Mouse (Mus musculus) testis, postnatal 14 days (tissue): ENCODE results near the gene Col6a2.
A peak's percentile ranks its signal among the peaks of the same experiment; 100 is the strongest.

Source experiments
- DNase-seq: peaks from one replicate; pipeline ENCODE4 v3.0.0; 2021; ENCODE audit warnings: low spot score

The Col6a2 gene

GRCm38 (mm10) chr10:76622928-76623680 is at the start of gene Col6a2:
TSS of gene Col6a2 (minus strand) at chr10:76623630.
- peak; percentile 86 for DNase-seq

DNA sequence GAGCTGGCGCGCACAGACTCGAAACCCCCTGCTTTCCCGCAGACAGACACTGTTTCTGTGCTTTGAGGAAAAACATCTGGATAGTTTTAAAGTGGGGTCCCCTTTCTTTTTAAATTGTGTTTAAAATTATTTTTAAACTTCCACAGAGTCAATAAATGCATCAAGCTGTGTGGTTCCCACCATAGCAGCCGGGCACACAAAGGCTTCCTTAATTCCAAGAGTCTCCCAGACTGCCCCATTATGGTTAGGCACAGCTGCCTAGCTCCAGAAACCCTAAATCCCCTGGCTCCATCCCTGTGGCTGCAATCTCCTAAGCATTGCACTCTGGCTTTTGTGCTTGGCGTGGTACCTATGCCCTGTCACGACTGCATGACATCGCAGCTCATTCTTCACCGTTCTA is 48.5 kb upstream of the Col6a2 start:
- no peak for DNase-seq

- no peak for DNase-seq
These were observed 45.5 kb upstream of the Col6a2 start for GRCm38 (mm10) chr10:76668947-76669284.

DNA sequence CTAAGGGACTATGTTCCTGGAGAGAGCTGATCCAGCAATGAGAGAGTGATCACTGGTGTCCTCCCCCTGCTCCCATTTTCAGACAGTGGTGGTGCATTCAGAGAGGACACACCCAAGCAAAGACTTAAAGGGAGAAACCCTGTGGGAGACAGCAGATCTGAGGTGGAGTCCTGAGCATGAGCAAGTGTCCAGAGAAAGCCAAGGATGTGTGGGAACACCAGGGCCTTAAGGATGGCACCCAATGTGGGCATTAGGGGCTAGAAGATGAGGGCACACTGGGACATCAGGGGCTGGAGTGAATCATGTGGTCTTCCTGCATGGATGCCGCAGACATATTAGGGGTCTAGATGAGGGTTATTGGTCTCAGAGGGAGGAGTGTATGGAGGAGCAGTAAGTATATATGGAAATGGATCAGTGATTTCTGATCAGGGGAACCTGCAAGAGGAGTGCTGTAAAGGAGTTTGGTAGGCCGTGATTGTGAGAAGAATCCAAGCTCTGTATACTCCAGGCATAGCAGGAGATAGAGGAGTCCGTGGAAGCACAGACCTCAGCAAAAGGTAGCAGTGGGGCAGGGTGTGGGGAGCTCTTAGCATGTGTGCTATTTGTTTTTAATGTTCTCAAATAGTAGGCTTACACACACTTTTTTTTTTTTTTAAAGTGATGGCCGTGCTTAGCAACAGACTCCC is 45.0 kb upstream of the Col6a2 start:
- DNase-seq: no peak

DNA sequence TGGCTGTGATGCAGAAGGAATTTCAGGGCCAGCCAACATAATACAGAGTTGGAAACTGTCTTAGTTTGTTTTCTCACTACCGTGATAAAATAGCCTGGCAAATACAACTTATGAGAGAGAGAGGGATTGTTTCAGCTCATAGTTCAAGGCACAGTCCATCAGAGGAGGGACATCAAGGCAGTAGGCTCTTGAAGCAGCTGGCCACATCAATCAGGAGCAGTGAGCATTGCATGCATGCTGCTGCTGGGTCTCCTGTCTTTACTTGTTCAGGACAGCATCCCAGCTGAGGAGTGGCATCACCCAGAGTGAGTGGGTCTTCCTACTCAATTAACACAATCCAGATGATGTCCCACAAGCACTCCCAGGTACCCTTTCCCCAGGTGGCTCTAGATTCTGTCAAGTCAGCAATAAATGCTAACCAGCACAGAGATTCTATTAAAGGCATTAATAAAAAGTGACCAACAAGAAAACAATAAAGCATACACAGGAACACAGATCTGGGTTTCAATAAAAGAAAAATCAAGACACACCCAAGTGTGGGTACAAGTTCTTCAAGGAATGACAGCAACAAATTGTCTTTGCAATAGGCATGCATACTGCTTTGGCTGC is 43.9 kb upstream of the Col6a2 start:
- no peak for DNase-seq

GRCm38 (mm10) chr10:76665551-76665950 is 42.1 kb upstream of the Col6a2 start:
- no peak for DNase-seq

DNA sequence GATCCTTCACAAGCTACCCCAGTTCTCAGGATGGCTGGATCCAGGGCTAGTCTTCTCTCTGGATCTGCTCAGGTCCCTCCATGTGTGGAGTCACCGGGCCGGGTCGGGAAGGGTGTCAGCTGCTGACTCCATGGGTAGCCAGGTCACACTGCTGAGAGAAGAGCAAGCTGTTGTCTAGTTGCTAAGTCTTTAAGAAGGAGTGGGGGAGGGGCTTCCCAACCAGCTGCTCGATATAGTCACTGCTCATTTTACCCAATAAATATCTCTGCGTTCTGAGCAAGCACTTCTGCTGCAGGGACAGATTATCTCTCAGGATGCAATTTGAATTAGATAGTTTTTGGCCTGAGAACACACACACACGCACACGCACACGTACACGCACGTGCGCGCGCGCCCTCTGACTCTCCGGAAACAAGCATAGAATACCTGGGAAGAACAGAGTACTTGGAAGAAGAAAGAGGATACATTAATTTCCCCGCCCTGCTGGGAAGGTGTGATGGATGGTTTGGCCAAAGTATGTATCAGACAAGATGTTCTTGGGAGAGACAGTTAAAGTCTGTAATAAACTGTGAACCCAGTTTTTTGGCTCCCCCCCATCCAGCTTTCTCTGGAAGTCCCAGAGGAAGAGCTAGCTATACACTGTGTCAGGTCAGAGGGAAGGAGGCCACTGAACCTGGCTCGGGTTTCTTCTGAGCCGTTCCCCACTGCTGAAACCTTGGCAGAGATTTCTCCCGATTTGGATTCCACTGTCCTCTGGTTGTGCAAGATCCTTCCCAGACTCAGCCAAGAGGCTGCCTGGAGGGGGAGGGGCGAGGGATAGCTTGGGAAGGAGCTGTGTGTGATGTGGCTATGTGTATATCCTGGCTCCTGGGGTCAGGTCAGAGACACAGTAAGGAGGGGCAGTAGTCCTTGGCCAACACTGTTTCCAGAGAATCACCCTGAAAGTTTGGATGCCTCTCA is 41.0 kb upstream of the Col6a2 start:
- peak; percentile 75 for DNase-seq

- DNase-seq: no peak
These were observed 30.2 kb upstream of the Col6a2 start for GRCm38 (mm10) chr10:76653345-76654336.

GRCm38 (mm10) chr10:76650662-76651342 is 27.4 kb upstream of the Col6a2 start:
- no peak for DNase-seq

GRCm38 (mm10) chr10:76648738-76649137 is 25.3 kb upstream of the Col6a2 start:
- no peak for DNase-seq

GRCm38 (mm10) chr10:76647390-76647789 is 24.0 kb upstream of the Col6a2 start:
- DNase-seq: no peak

- no peak for DNase-seq
These were observed 22.3 kb upstream of the Col6a2 start for GRCm38 (mm10) chr10:76645686-76646085.

GRCm38 (mm10) chr10:76645066-76645465 is 21.6 kb upstream of the Col6a2 start:
- no peak for DNase-seq

DNA sequence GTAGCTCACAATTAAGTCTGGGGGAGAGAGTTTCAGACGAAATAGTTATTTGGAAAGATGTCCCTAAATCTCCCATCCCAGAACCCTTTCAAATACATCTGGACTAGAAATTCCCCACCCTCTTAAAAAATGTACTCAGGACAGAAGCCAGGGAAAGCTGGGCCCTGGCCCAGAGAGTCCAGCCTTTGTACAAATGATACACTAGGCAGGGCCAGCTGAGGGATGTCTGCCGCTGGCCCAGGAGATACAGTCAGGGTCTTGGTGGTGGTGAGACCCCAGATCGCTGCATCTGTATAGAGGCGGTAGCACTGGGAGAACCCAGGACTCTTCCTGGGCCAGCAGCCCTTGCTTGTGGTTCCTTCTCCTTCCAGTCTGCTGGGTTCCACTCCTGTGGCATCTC is 20.6 kb upstream of the Col6a2 start:
- no peak for DNase-seq

DNA sequence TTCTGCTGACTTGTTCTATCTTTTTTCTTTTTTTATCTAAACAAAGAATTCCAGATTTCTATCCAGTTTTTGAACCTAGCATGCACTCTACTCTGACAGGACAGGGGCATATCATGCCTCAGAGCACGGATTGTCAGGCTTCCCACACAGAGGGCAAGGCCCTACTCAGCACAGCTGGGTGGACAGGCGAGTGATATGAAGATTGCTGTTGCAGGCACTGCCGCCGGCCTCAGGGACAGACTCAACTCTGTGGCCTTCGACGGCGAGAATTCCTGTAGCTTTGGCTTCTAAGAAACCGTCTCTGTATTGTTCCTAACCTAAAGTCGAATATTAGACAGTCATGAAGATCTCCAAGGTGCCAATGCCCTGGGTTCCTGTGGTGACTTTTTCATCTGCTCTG is 20.0 kb upstream of the Col6a2 start:
- no peak for DNase-seq

DNA sequence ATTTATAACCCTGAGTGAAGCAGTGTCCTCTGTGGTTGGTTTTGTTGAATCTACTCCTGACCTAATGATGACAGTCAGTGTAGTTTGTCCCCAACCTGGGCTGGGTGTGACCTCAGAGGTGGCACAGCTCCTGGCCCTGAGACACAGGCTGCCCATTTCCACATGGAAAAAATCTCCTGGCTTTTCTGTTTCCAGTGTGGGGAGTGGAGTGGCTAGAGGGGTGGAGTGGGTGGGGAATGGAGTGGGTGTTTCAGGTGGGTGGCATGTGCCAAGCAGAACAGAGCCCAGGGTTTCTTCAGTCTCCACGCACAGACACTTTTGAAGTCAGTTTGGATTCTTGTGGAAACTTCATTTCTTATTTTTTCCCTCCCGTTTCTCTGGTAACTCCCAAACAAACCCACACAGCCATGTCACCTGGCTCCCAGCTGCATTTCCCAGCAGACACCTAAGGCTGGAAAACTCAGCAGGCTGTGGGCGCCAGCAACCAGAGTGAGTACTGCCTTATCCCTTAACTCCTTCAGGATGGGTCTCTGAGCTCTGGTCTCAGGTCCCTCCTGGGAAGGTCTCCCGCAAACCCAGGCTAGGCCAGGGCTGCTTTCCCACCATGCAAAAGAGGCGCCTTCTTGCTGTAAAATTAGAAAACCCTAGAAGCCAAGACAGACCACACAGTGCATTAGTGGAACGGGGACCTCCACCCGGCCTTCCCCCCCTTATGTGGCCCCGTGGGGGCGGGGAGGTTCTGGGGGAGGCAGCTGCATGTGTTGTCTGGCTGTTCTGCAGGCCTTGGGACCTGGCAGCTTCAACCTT is 19.4 kb upstream of the Col6a2 start:
- DNase-seq: peak; percentile 49

- DNase-seq: no peak
These were observed 18.6 kb upstream of the Col6a2 start for GRCm38 (mm10) chr10:76641894-76642627.

- DNase-seq: no peak
These were observed 16.5 kb upstream of the Col6a2 start for GRCm38 (mm10) chr10:76639952-76640351.

DNA sequence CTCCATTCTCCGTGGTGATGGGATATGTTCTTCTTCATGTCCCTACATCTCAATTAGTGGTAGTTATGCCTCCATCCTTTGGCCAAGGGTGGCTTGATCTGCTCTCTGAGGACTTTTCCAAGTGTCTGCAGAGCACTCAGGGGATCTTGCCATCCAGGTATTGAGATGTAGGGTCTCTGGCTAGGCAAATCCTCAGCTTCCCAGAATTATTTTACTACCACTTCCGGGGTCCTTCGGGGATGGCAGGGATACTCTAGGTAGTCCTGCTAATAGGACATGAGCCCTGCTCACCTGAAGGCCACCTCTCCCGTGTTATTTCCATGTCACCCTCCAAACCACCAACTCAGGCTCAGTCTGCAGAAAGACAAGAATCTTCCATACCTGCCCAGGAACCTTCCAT is 13.2 kb upstream of the Col6a2 start:
- no peak for DNase-seq
